Mouse (Mus musculus) liver, embryonic 14.5 days (tissue): ENCODE data around the gene Cdc34. TPM values are rescaled to one million over a fixed set of nuclear protein-coding genes. Genes with fewer than 3 reads are reported as not detected.

Experiments used
- ATAC-seq: fragments of 200-750 bp; cut with Nextera tagmentation; 2 replicates; pipeline ENCODE4 v1.8.0; 2017; ENCODE audit warnings: moderate number of reproducible peaks, mild to moderate bottlenecking, moderate library complexity; ENCODE audit not compliant: insufficient read depth
- DNase-seq, 3 experiments: peaks; one replicate each; pipeline ENCODE4 v3.0.0-alpha.2; 2012 to 2013; ENCODE audit warnings: low read depth in 3 of 3, low spot score in 3 of 3
- H3K27ac ChIP-seq: fragments of 300-500 bp; sonication (generic); 2 replicates; pipeline ENCODE4 v1.5.1; 2014; ENCODE audit warnings: moderate library complexity, mild to moderate bottlenecking, control low read depth, inconsistent platforms
- H3K27me3 ChIP-seq: fragments of 300-500 bp; sonication (generic); 2 replicates; pipeline ENCODE4 v1.6.1; 2014; ENCODE audit warnings: mild to moderate bottlenecking, low read length, moderate library complexity; ENCODE audit not compliant: control insufficient read depth, insufficient read depth
- H3K36me3 ChIP-seq: fragments of 300-500 bp; sonication (generic); replicated peaks from 2 replicates; pipeline ENCODE4 v1.6.1; 2014; ENCODE audit warnings: low read depth; ENCODE audit not compliant: control insufficient read depth, insufficient read depth
- H3K4me1 ChIP-seq, 2 experiments: fragments of 200-500 bp in 1 of 2; fragments of 300-500 bp in 1 of 2; sonication (generic) in 1 of 2; replicated peaks; 2 replicates each; pipeline ENCODE4 v1.6.1; 2012 to 2014; ENCODE audit warnings: antibody characterized with exemption in 1 of 2, inconsistent platforms in 1 of 2, low read length in 1 of 2; ENCODE audit not compliant: control insufficient read depth in 2 of 2, insufficient read depth in 2 of 2
- H3K4me2 ChIP-seq: fragments of 300-500 bp; sonication (generic); 2 replicates; pipeline ENCODE4 v1.6.1; 2014; ENCODE audit warnings: low read depth, mild to moderate bottlenecking, control low read depth, moderate library complexity
- H3K4me3 ChIP-seq, 2 experiments: fragments of 200-500 bp in 1 of 2; fragments of 300-500 bp in 1 of 2; sonication (generic) in 1 of 2; 2 replicates each; pipeline ENCODE4 v1.5.1; 2012 to 2014; ENCODE audit warnings: low read depth in 2 of 2, low read length in 2 of 2, mild to moderate bottlenecking in 2 of 2, control low read depth in 1 of 2, inconsistent platforms in 1 of 2, moderate library complexity in 1 of 2; ENCODE audit not compliant: insufficient read depth in 1 of 2
- H3K9ac ChIP-seq: fragments of 300-500 bp; sonication (generic); replicated peaks from 2 replicates; pipeline ENCODE4 v1.6.1; 2014; ENCODE audit warnings: mild to moderate bottlenecking, control low read depth, moderate library complexity
- H3K9me3 ChIP-seq: fragments of 300-500 bp; sonication (generic); 2 replicates; pipeline ENCODE4 v1.6.1; 2016; ENCODE audit warnings: low read length, mixed read lengths; ENCODE audit not compliant: control insufficient read depth
- CTCF ChIP-seq: IDR thresholded peaks from 2 replicates; pipeline ENCODE4 v1.5.1; 2016; ENCODE audit warnings: antibody characterized with exemption, low read depth, control low read depth
- EP300 ChIP-seq: IDR thresholded peaks from 2 replicates; pipeline ENCODE4 v1.6.1; 2016; ENCODE audit warnings: antibody characterized with exemption, low read depth
- WGBS: fragments of 180-500 bp; shearing (Covaris S2); extraction: QIAGEN DNeasy Blood & Tissue Kit; methylation state at CpG from one replicate; pipeline ENCODE4 v1.1.7; 2014; ENCODE audit not compliant: insufficient replicate concordance; 5-methylcytosine and 5-hydroxymethylcytosine counted together
- polyA plus RNA-seq, 2 experiments: library from polyadenylated mRNA; depleted of rRNA in 1 of 2; stranded (reverse) in 1 of 2; unstranded in 1 of 2; fragments of >200 nt; fragmentation: Nextera tagmentation in 1 of 2; extraction: Ambion mirVana in 1 of 2; gene quantifications; 2 replicates each; pipeline versions ENCODE4 v1.2.1 to v1.2.3; 2012 to 2014

Cdc34 gene
- polyA plus RNA-seq, 2 experiments: 115 to 127 TPM

GRCm38 (mm10) chr10:79638486-79639204, 43.4 kb upstream of the Cdc34 start:
- no peak overlapping the region for H3K27ac ChIP-seq
- H3K4me1 ChIP-seq: no peaks in the 10 kb centered on the region
- ATAC-seq (no peak), DNase-seq (no peak)
- peaks cover 36% of the 10 kb centered on the region for H3K27me3 ChIP-seq
- no peak overlapping the region for H3K9ac ChIP-seq
- TF ChIP-seq CTCF: no peak
- no peak for TF ChIP-seq EP300
- H3K4me3 ChIP-seq: no peak overlapping the region
- H3K36me3 ChIP-seq: no peaks in the 10 kb centered on the region
- WGBS: 7% methylated on average over 23 of the region's 23 CpGs
- H3K9me3 ChIP-seq: no peaks in the 10 kb centered on the region
- H3K4me2 ChIP-seq: no peak overlapping the region

GRCm38 (mm10) chr10:79645711-79646110, 36.3 kb upstream of the Cdc34 start, which contains the start of gene Odf3l2:
TSS of gene Odf3l2 (minus strand) at chr10:79645738.
- Histone ChIP-seq H3K9me3 (no peaks in the 10 kb centered on the region), H3K9ac (no peak within 1 kb of the TSS), H3K4me2 (no peak within 1 kb of the TSS), H3K4me3 (no peak within 1 kb of the TSS), H3K36me3 (no peaks in the 10 kb centered on the region), H3K27ac (no peak within 1 kb of the TSS), H3K27me3 (no peaks in the 10 kb centered on the region), H3K4me1 (no peaks in the 10 kb centered on the region)
- WGBS: 63% methylated on average over 8 of the region's 8 CpGs
- ATAC-seq: no peak
- TF ChIP-seq EP300: no peak
- DNase-seq: no peak

GRCm38 (mm10) chr10:79649070-79649751, 32.8 kb upstream of the Cdc34 start:
- Histone ChIP-seq H3K27ac (no peak overlapping the region), H3K4me2 (no peak overlapping the region), H3K4me3 (no peak overlapping the region), H3K36me3 (no peaks in the 10 kb centered on the region), H3K27me3 (no peaks in the 10 kb centered on the region), H3K9ac (no peak overlapping the region), H3K9me3 (no peaks in the 10 kb centered on the region), H3K4me1 (no peaks in the 10 kb centered on the region)
- DNase-seq (peak; percentile 31 to 43 (median 36)), ATAC-seq (no peak)
- TF ChIP-seq CTCF: peak; percentile 96
- no peak for TF ChIP-seq EP300
- 18% methylated on average over 7 of the region's 7 CpGs for WGBS

GRCm38 (mm10) chr10:79652789-79653188, 29.2 kb upstream of the Cdc34 start:
- H3K9ac ChIP-seq: no peak overlapping the region
- 64% methylated on average over 7 of the region's 7 CpGs for WGBS
- no peak overlapping the region for H3K4me2 ChIP-seq
- TF ChIP-seq CTCF (no peak), EP300 (no peak)
- DNase-seq (no peak), ATAC-seq (no peak)
- no peaks in the 10 kb centered on the region for H3K4me1 ChIP-seq
- H3K9me3 ChIP-seq: no peaks in the 10 kb centered on the region
- no peak overlapping the region for H3K27ac ChIP-seq
- no peak overlapping the region for H3K4me3 ChIP-seq
- no peaks in the 10 kb centered on the region; the same call in 1 of the 2 replicates for H3K27me3 ChIP-seq
- no peaks in the 10 kb centered on the region for H3K36me3 ChIP-seq

GRCm38 (mm10) chr10:79654946-79655395, 27.0 kb upstream of the Cdc34 start:
- no peaks in the 10 kb centered on the region for H3K4me1 ChIP-seq
- 40% methylated on average over 1 of the region's 1 CpGs for WGBS
- ATAC-seq (no peak), DNase-seq (no peak)
- no peaks in the 10 kb centered on the region for H3K9me3 ChIP-seq
- no peak overlapping the region for H3K9ac ChIP-seq
- H3K27me3 ChIP-seq: no peaks in the 10 kb centered on the region; the same call in 1 of the 2 replicates
- H3K4me3 ChIP-seq: no peak overlapping the region
- no peaks in the 10 kb centered on the region for H3K36me3 ChIP-seq
- no peak for TF ChIP-seq CTCF
- no peak for TF ChIP-seq EP300
- H3K27ac ChIP-seq: no peak overlapping the region
- no peak overlapping the region for H3K4me2 ChIP-seq
